Mouse (Mus musculus): ENCODE results near the gene Ror1.

Ror1 gene

GRCm38 (mm10) chr4:100311775-100312537 is 216.4 kb downstream of the Ror1 start:
- no peak for DNase-seq (ENCODE audit: low spot score in 2 of 2)

GRCm38 (mm10) chr4:100315066-100315465 is 219.5 kb downstream of the Ror1 start:
- no peak for DNase-seq (ENCODE audit: low spot score in 2 of 2)

- DNase-seq (ENCODE audit: low spot score in 2 of 2): peak; percentile 20 to 25
Observed at GRCm38 (mm10) chr4:100321758-100322157, 226.2 kb downstream of the Ror1 start.

GRCm38 (mm10) chr4:100324719-100325515 is 229.3 kb downstream of the Ror1 start:
- peak; percentile 9 to 19 for DNase-seq (ENCODE audit: low spot score in 2 of 2)

- DNase-seq (ENCODE audit: low spot score in 2 of 2): no peak
Observed at GRCm38 (mm10) chr4:100328361-100328970, 232.9 kb downstream of the Ror1 start.

- DNase-seq (ENCODE audit: low spot score in 2 of 2): no peak
Observed at GRCm38 (mm10) chr4:100335168-100335567, 239.6 kb downstream of the Ror1 start.

GRCm38 (mm10) chr4:100347791-100348190 is 252.2 kb downstream of the Ror1 start:
- DNase-seq (ENCODE audit: low spot score in 2 of 2): no peak

GRCm38 (mm10) chr4:100350106-100350795 is 254.7 kb downstream of the Ror1 start:
- DNase-seq (ENCODE audit: low spot score in 2 of 2): no peak

GRCm38 (mm10) chr4:100351797-100352290 is 256.3 kb downstream of the Ror1 start:
- no peak for DNase-seq (ENCODE audit: low spot score in 2 of 2)

- no peak for DNase-seq (ENCODE audit: low spot score in 2 of 2)
Observed at GRCm38 (mm10) chr4:100355566-100355965, 260.0 kb downstream of the Ror1 start.

- DNase-seq (ENCODE audit: low spot score in 2 of 2): no peak
Observed at GRCm38 (mm10) chr4:100357881-100358589, 262.4 kb downstream of the Ror1 start.

- no peak for DNase-seq (ENCODE audit: low spot score in 2 of 2)
Observed at GRCm38 (mm10) chr4:100363666-100364065, 268.1 kb downstream of the Ror1 start.

GRCm38 (mm10) chr4:100368691-100369090 is 273.1 kb downstream of the Ror1 start:
- DNase-seq (ENCODE audit: low spot score in 2 of 2): no peak

- no peak for DNase-seq (ENCODE audit: low spot score in 2 of 2)
Observed at GRCm38 (mm10) chr4:100369541-100370174, 274.1 kb downstream of the Ror1 start.

- DNase-seq (ENCODE audit: low spot score in 2 of 2): no peak
Observed at GRCm38 (mm10) chr4:100372806-100373205, 277.2 kb downstream of the Ror1 start.

GRCm38 (mm10) chr4:100373780-100374179 is 278.2 kb downstream of the Ror1 start:
- no peak for DNase-seq (ENCODE audit: low spot score in 2 of 2)

GRCm38 (mm10) chr4:100375286-100375685 is 279.7 kb downstream of the Ror1 start:
- DNase-seq (ENCODE audit: low spot score in 2 of 2): no peak

- DNase-seq (ENCODE audit: low spot score in 2 of 2): no peak
Observed at GRCm38 (mm10) chr4:100376163-100376562, 280.6 kb downstream of the Ror1 start.

- no peak for DNase-seq (ENCODE audit: low spot score in 2 of 2)
Observed at GRCm38 (mm10) chr4:100377231-100377630, 281.6 kb downstream of the Ror1 start.

- DNase-seq (ENCODE audit: low spot score in 2 of 2): no peak
Observed at GRCm38 (mm10) chr4:100377996-100378395, 282.4 kb downstream of the Ror1 start.

- DNase-seq (ENCODE audit: low spot score in 2 of 2): no peak
Observed at GRCm38 (mm10) chr4:100381760-100382159, 286.2 kb downstream of the Ror1 start.

All from urinary bladder, adult 18-20 months (tissue).